Mouse (Mus musculus) spleen, adult 2 months (tissue): ENCODE measurements around the gene AC153137.1.
"Not testable (repeated sequence)": the region's sequence is repeated elsewhere in the genome, so short reads cannot be mapped to it uniquely, and the experiment has no call there.

Experiments used
- CTCF ChIP-seq: fragments of 200-500 bp; IDR thresholded peaks from 2 replicates; pipeline ENCODE4 v1.5.1; 2011; ENCODE audit warnings: mild to moderate bottlenecking, inconsistent platforms; ENCODE audit not compliant: insufficient read depth, insufficient read length, insufficient replicate concordance; ENCODE audit errors: extremely low read depth
- POLR2A ChIP-seq: fragments of 200-500 bp; IDR thresholded peaks from 2 replicates; pipeline ENCODE4 v1.6.1; 2011; ENCODE audit warnings: low read depth, low read length, inconsistent platforms

GRCm38 (mm10) chr1:30977868-30978267 lies at the start of gene AC153137.1:
- not testable (repeated sequence) for TF ChIP-seq CTCF, POLR2A
